Mouse (Mus musculus): Measurements from ENCODE around the gene Kdm4b. TPM values are rescaled to one million over a fixed set of nuclear protein-coding genes. Genes with fewer than 3 reads are reported as not detected.

Gene Kdm4b
- total and polyA plus RNA-seq, 2 experiments from 2014 or later: 53.2 to 133 TPM

DNA sequence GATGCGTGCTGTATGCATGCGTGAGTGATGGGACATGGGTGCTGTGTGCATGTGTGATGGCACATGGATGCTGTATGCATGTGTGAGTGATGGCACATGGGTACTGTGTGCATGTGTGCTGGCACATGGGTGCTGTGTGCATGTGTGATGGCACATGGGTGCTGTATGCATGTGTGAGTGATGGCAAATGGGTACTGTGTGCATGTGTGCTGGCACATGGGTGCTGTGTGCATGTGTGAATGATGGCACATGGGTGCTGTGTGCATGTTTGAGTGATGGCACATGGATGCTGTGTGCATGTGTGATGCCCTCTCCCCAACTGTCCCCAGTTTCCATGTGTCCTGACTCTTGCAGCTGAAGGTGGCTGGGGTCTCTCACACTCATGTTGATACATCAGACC, 94.2 kb downstream of the Kdm4b start:
- no peak for TF ChIP-seq CTCF (IDR thresholded peaks at IDR 0.05; ENCODE audit: low read depth)
- no peak overlapping the region for H3K27ac ChIP-seq (ENCODE audit: low read depth, low read length)
- no peak overlapping the region for H3K9ac ChIP-seq
- WGBS: 98% methylated on average over 2 of the region's 2 CpGs
- no peaks in the 10 kb centered on the region for H3K9me3 ChIP-seq (ENCODE audit: low read length)
- ATAC-seq (no peak), DNase-seq (no peak)
- no peak overlapping the region for H3K4me3 ChIP-seq (ENCODE audit: low read depth, low read length)
- no peaks in the 10 kb centered on the region for H3K27me3 ChIP-seq (ENCODE audit: insufficient read depth, low read length)
- H3K4me2 ChIP-seq (ENCODE audit: low read depth): no peak overlapping the region
- H3K36me3 ChIP-seq (ENCODE audit: insufficient read depth): peaks cover 97% of the 10 kb centered on the region
- H3K4me1 ChIP-seq (ENCODE audit: insufficient read depth): no peaks in the 10 kb centered on the region

DNA sequence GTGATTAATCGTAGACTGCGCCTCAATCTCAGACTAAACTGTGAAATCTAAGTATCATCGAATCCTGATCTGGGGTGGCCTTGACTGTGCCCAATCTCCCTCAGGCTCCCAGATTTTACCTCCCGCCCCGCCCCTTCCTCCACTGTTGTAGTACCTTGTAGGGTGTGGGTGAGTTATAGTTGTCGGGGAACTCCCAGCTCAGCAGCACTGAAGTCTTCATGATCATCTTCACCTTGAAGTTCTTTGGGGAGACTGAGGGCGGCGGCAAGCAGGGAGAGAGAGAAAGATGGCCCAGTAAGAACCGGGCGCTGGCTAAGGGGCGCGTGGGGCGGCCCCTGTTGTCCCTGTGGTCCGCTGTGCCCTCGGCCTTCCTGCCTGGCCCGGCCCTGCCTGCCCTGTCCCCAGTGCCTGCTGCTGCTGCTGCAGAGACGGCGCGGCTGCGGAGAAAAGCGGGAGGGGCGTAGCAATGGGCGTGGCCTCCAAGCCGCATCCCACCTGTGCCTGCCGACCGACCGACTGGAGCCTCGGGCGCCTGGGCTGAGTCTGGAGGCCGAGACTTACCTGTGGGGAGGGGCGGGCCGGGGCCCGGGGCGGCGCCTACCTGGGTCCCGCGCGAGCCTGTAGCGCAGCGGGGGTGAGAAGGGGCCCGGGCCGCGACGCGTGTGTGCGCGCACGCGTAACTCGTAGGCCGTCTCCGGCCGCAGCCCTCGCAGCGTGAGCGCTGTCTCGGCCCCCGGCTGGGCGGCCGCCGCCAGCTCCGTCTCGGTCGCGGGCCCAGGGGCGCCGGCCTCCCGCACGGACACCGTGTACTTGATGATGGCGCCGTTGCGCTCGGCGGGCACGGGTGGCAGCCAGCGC, 99.1 kb downstream of the Kdm4b start:
- DNase-seq (peak; percentile 55), ATAC-seq (peak; percentile 30)
- H3K9ac ChIP-seq: peak overlapping the region; percentile 51
- H3K36me3 ChIP-seq (ENCODE audit: insufficient read depth): peaks cover 84% of the 10 kb centered on the region
- no peaks in the 10 kb centered on the region for H3K4me1 ChIP-seq (ENCODE audit: insufficient read depth)
- TF ChIP-seq CTCF (IDR thresholded peaks at IDR 0.05; ENCODE audit: low read depth): no peak
- H3K27ac ChIP-seq (ENCODE audit: low read depth, low read length): peak overlapping the region; percentile 59
- H3K4me3 ChIP-seq (ENCODE audit: low read depth, low read length): peak overlapping the region; percentile 26
- no peaks in the 10 kb centered on the region for H3K9me3 ChIP-seq (ENCODE audit: low read length)
- peak overlapping the region; percentile 55 for H3K4me2 ChIP-seq (ENCODE audit: low read depth)
- 19% methylated on average over 77 of the region's 77 CpGs for WGBS
- H3K27me3 ChIP-seq (ENCODE audit: insufficient read depth, low read length): no peaks in the 10 kb centered on the region

DNA sequence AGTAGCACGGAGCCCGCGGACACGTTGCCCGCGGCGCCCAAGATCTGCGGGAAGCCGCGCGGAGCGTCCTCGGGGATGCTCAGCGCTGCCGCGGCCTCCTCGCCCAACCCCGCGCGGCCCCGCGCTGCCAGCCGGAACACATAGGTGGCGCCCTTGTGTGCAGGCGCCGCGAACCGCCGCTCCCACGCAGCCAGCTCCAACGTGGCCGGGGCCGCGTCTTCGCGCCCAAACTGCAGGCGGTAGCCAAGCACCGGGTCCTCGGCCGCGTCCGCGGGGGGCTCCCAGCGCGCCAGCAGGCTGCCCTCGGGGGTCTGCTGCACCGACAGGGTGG, 99.7 kb downstream of the Kdm4b start:
- Histone ChIP-seq H3K4me1 (ENCODE audit: insufficient read depth) (no peaks in the 10 kb centered on the region), H3K36me3 (ENCODE audit: insufficient read depth) (peaks cover 78% of the 10 kb centered on the region), H3K9me3 (ENCODE audit: low read length) (no peaks in the 10 kb centered on the region), H3K27ac (ENCODE audit: low read depth, low read length) (peak overlapping the region; percentile 59), H3K27me3 (ENCODE audit: insufficient read depth, low read length) (no peaks in the 10 kb centered on the region), H3K4me3 (ENCODE audit: low read depth, low read length) (peak overlapping the region; percentile 26), H3K9ac (peak overlapping the region; percentile 51), H3K4me2 (ENCODE audit: low read depth) (peak overlapping the region; percentile 55)
- DNase-seq: peak; percentile 86
- peak; percentile 90 for ATAC-seq
- WGBS: 3% methylated on average over 47 of the region's 47 CpGs
- peak; percentile 83 for TF ChIP-seq CTCF (IDR thresholded peaks at IDR 0.05; ENCODE audit: low read depth)

DNA sequence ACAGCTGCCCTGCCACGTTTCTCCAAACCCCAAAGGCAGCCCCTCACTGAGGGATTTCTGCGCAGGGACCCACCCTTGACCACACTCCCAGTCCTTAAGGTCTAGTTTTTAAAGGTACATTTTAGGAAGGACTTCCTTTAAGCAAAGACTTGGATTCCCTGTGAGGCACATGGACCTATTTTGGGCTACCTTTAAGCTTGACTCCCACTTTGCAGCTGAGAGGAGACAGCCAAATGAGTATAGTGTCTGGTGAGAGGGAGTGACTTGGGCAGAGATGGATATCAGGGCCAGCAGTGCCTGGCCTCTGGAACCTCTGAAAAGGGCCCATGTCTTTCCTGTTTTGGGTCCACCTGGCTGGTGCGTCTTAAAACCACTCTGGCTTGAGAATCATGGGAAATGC, 100.1 kb downstream of the Kdm4b start:
- Histone ChIP-seq H3K4me3 (ENCODE audit: low read depth, low read length) (peak overlapping the region; percentile 26; the same call in 1 of the 2 replicates), H3K4me1 (ENCODE audit: insufficient read depth) (no peaks in the 10 kb centered on the region), H3K9me3 (ENCODE audit: low read length) (no peaks in the 10 kb centered on the region), H3K36me3 (ENCODE audit: insufficient read depth) (peaks cover 74% of the 10 kb centered on the region), H3K9ac (peak overlapping the region; percentile 51), H3K27ac (ENCODE audit: low read depth, low read length) (no peak overlapping the region), H3K4me2 (ENCODE audit: low read depth) (peak overlapping the region; percentile 55), H3K27me3 (ENCODE audit: insufficient read depth, low read length) (no peaks in the 10 kb centered on the region)
- TF ChIP-seq CTCF (IDR thresholded peaks at IDR 0.05; ENCODE audit: low read depth): no peak
- ATAC-seq: peak; percentile 2; the same call in 1 of the 2 replicates
- WGBS: 36% methylated on average over 3 of the region's 3 CpGs
- DNase-seq: no peak

DNA sequence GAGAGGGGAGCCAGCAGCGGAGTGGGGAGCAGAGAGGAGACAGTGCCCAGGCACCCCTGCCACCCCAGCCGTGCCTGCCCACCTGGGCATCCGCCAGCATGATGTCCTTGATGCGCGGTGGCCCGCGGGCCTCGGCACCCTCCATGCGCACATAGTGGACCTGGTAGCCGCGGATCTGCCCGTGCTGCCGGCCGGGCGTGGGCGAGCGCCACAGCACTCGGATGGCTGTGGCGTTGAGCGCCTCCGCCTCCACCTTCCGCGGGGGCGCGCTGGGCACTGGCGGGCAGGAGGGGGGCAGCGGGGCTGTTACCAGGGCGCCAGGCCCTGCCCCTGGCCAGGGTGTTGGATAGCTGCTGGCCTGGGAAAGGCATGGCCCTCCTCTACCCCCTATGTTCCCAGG, 102.0 kb downstream of the Kdm4b start:
- no peak overlapping the region for H3K4me3 ChIP-seq (ENCODE audit: low read depth, low read length)
- no peak overlapping the region for H3K9ac ChIP-seq
- H3K9me3 ChIP-seq (ENCODE audit: low read length): no peaks in the 10 kb centered on the region
- H3K4me2 ChIP-seq (ENCODE audit: low read depth): no peak overlapping the region
- ATAC-seq (no peak), DNase-seq (no peak)
- 81% methylated on average over 28 of the region's 28 CpGs for WGBS
- no peak overlapping the region for H3K27ac ChIP-seq (ENCODE audit: low read depth, low read length)
- no peak for TF ChIP-seq CTCF (IDR thresholded peaks at IDR 0.05; ENCODE audit: low read depth)
- no peaks in the 10 kb centered on the region for H3K27me3 ChIP-seq (ENCODE audit: insufficient read depth, low read length)
- no peaks in the 10 kb centered on the region for H3K4me1 ChIP-seq (ENCODE audit: insufficient read depth)
- peaks cover 70% of the 10 kb centered on the region for H3K36me3 ChIP-seq (ENCODE audit: insufficient read depth)

DNA sequence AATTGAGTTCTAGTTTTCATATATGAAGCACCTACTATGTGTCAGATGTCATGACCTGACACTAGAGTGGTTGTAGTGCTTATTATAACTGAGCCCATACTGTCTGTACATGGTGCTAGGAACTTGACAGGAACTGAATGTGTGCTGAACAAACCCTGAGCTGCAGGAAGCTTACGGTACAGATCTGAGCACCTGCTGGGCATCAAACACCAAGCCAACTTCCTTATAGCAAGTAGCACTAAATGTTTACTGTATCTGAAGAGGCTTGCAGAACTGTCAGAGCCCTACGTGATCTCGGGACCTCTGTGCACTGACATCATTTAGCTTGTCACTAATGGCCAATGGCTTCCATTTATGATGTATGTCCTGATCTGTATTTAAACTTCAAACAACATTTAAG, 105.7 kb downstream of the Kdm4b start:
- Histone ChIP-seq H3K27ac (ENCODE audit: low read depth, low read length) (no peak overlapping the region), H3K9me3 (ENCODE audit: low read length) (no peaks in the 10 kb centered on the region), H3K9ac (no peak overlapping the region), H3K4me3 (ENCODE audit: low read depth, low read length) (no peak overlapping the region), H3K36me3 (ENCODE audit: insufficient read depth) (peaks cover 71% of the 10 kb centered on the region), H3K4me1 (ENCODE audit: insufficient read depth) (no peaks in the 10 kb centered on the region), H3K27me3 (ENCODE audit: insufficient read depth, low read length) (no peaks in the 10 kb centered on the region), H3K4me2 (ENCODE audit: low read depth) (no peak overlapping the region)
- ATAC-seq (no peak), DNase-seq (no peak)
- no peak for TF ChIP-seq CTCF (IDR thresholded peaks at IDR 0.05; ENCODE audit: low read depth)
- WGBS: 81% methylated on average over 3 of the region's 3 CpGs

DNA sequence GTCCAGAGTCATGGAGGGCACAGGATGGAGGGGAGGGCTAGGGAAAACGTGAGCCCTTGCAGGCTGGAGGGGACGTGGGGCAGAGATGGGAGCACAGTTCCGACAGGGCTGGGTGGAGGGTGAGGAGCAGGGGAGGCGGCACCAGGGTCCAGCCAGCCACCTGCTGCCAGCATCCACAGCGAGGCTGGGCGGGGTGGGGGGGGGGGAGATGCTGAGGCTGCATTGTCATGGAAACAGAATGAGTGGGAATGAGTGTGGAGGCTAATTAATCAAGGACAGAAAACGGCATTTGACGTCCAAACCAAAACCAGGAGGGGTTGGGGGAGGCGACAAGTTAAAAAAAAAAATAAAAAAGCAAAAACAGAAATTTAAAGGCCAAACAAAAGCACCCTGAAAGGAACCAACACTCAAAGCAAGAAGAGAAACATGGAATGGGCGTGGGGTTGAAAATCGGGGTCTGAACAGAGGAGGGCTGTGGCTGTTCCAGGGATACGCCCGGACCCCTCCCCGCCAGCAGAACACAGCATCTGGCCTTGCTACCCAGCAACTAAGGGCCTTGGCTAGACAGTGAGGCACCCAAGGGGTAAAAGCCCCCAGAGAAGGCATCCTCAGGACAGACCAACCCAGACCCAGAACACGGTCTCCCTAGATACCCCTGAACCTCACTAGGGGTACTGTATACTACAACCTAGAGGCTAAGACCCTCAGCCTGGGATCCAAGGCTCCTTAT, 114.0 kb downstream of the Kdm4b start:
- no peak for TF ChIP-seq CTCF (IDR thresholded peaks at IDR 0.05; ENCODE audit: low read depth)
- peaks cover 69% of the 10 kb centered on the region for H3K36me3 ChIP-seq (ENCODE audit: insufficient read depth)
- ATAC-seq (peak; percentile 48), DNase-seq (peak; percentile 21)
- 31% methylated on average over 15 of the region's 15 CpGs for WGBS
- H3K9me3 ChIP-seq (ENCODE audit: low read length): no peaks in the 10 kb centered on the region
- H3K4me1 ChIP-seq (ENCODE audit: insufficient read depth): peaks cover 8% of the 10 kb centered on the region; the same call in 1 of the 2 replicates
- no peak overlapping the region for H3K4me3 ChIP-seq (ENCODE audit: low read depth, low read length)
- peak overlapping the region; percentile 67 for H3K27ac ChIP-seq (ENCODE audit: low read depth, low read length)
- no peaks in the 10 kb centered on the region for H3K27me3 ChIP-seq (ENCODE audit: insufficient read depth, low read length)
- peak overlapping the region; percentile 37; the same call in 1 of the 2 replicates for H3K9ac ChIP-seq
- H3K4me2 ChIP-seq (ENCODE audit: low read depth): no peak overlapping the region

Measured in forebrain, postnatal 0 days (tissue).